Mouse (Mus musculus): ENCODE measurements at regions not wholly inside any gene's neighbourhood (a gene's known extent, or its start where the extent isn't known, plus 50 kb on each side); places are given as distances from the start of the nearest gene placed in this dataset.

GRCm38 (mm10) chr9:116401821-116402220 lies 226.7 kb upstream of the Tgfbr2 start:
- TF ChIP-seq POLR2A (IDR thresholded peaks at IDR 0.05; ENCODE audit: borderline replicate concordance, extremely low read depth, insufficient read depth, insufficient read length, poor library complexity, severe bottlenecking) (no peak), CTCF (IDR thresholded peaks at IDR 0.05; ENCODE audit: borderline replicate concordance, extremely low read depth, insufficient read depth, insufficient read length) (no peak)

All from brain, embryonic 14.5 days (tissue).